Mouse (Mus musculus): Measurements from ENCODE around the gene Il11ra1.
A peak's percentile ranks its signal among the peaks of the same experiment; 100 is the strongest.

- TF ChIP-seq CTCF (IDR thresholded peaks at IDR 0.05; ENCODE audit: borderline replicate concordance, control insufficient read depth, extremely low read depth, insufficient read depth, low read length, poor library complexity) (peak; percentile 71; the same call in 1 of the 2 replicates), POLR2A (IDR thresholded peaks at IDR 0.05; ENCODE audit: control insufficient read depth, extremely low read depth, insufficient read depth, low read length, poor library complexity) (peak; percentile 86)
These were observed 13.6 kb downstream of the Il11ra1 start, which contains the start of gene Rpp25l for GRCm38 (mm10) chr4:41713197-41714067.

Measured in thymus, adult 2 months (tissue).